Mouse (Mus musculus): ENCODE measurements around the gene Olfr112. TPM values are rescaled to one million over a fixed set of nuclear protein-coding genes. Genes with fewer than 3 reads are reported as not detected.

Gene Olfr112
- polyA plus RNA-seq, 1 experiment from 2014 or later, result not detected

Other genes starting within 250 kb of the Olfr112 start
- gene Olfr103, start 229.8 kb downstream of the Olfr112 start, polyA plus RNA-seq (2015; fragmentation: Nextera tagmentation; extraction: Ambion mirVana), result not detected in 2 replicates
- gene Olfr104-ps, start 209.9 kb downstream of the Olfr112 start, polyA plus RNA-seq (2015; fragmentation: Nextera tagmentation; extraction: Ambion mirVana), result not detected in 2 replicates
- gene Olfr105-ps, start 190.4 kb downstream of the Olfr112 start, polyA plus RNA-seq (2015; fragmentation: Nextera tagmentation; extraction: Ambion mirVana), result not detected in 2 replicates
- not detected in 2 replicates for gene Olfr106-ps, start 179.1 kb downstream of the Olfr112 start, polyA plus RNA-seq (2015; fragmentation: Nextera tagmentation; extraction: Ambion mirVana)
- gene Olfr107, start 170.2 kb downstream of the Olfr112 start, polyA plus RNA-seq (2015; fragmentation: Nextera tagmentation; extraction: Ambion mirVana), result 0.04 TPM in 1 of 2 replicates, not detected in the other
- not detected in 2 replicates for gene Olfr108, start 124.0 kb downstream of the Olfr112 start, polyA plus RNA-seq (2015; fragmentation: Nextera tagmentation; extraction: Ambion mirVana)
- gene Olfr109, start 110.5 kb downstream of the Olfr112 start, polyA plus RNA-seq (2015; fragmentation: Nextera tagmentation; extraction: Ambion mirVana), result not detected in 2 replicates
- gene H2-M2, start 85.9 kb downstream of the Olfr112 start, polyA plus RNA-seq (2015; fragmentation: Nextera tagmentation; extraction: Ambion mirVana), result 0.73 TPM in 1 of 2 replicates, not detected in the other
- gene Olfr110, start 77.0 kb downstream of the Olfr112 start, polyA plus RNA-seq (2015; fragmentation: Nextera tagmentation; extraction: Ambion mirVana), result not detected in 2 replicates
- not detected in 2 replicates for gene Olfr111, start 61.4 kb downstream of the Olfr112 start, polyA plus RNA-seq (2015; fragmentation: Nextera tagmentation; extraction: Ambion mirVana)
- gene Olfr113, start 8.2 kb upstream of the Olfr112 start, polyA plus RNA-seq (2015; fragmentation: Nextera tagmentation; extraction: Ambion mirVana), result not detected in 2 replicates
- gene Olfr114, start 23.3 kb upstream of the Olfr112 start, polyA plus RNA-seq (2015; fragmentation: Nextera tagmentation; extraction: Ambion mirVana), result not detected in 2 replicates
- not detected in 2 replicates for gene Olfr115, start 57.7 kb upstream of the Olfr112 start, polyA plus RNA-seq (2015; fragmentation: Nextera tagmentation; extraction: Ambion mirVana)
- gene Olfr116, start 57.7 kb upstream of the Olfr112 start, polyA plus RNA-seq (2015; fragmentation: Nextera tagmentation; extraction: Ambion mirVana), result not detected in 2 replicates
- not detected in 2 replicates for gene Olfr117, start 94.3 kb upstream of the Olfr112 start, polyA plus RNA-seq (2015; fragmentation: Nextera tagmentation; extraction: Ambion mirVana)
- not detected in 2 replicates for gene Olfr118, start 97.5 kb upstream of the Olfr112 start, polyA plus RNA-seq (2015; fragmentation: Nextera tagmentation; extraction: Ambion mirVana)
- not detected in 2 replicates for gene Olfr119, start 127.1 kb upstream of the Olfr112 start, polyA plus RNA-seq (2015; fragmentation: Nextera tagmentation; extraction: Ambion mirVana)
- gene Olfr120, start 152.4 kb upstream of the Olfr112 start, polyA plus RNA-seq (2015; fragmentation: Nextera tagmentation; extraction: Ambion mirVana), result not detected in 2 replicates
- gene Olfr121, start 179.4 kb upstream of the Olfr112 start, polyA plus RNA-seq (2015; fragmentation: Nextera tagmentation; extraction: Ambion mirVana), result not detected in 2 replicates
- not detected in 2 replicates for gene Olfr122, start 199.2 kb upstream of the Olfr112 start, polyA plus RNA-seq (2015; fragmentation: Nextera tagmentation; extraction: Ambion mirVana)
- not detected in 2 replicates for gene Olfr123, start 224.1 kb upstream of the Olfr112 start, polyA plus RNA-seq (2015; fragmentation: Nextera tagmentation; extraction: Ambion mirVana)
- not detected in 2 replicates for gene Olfr124, start 230.4 kb upstream of the Olfr112 start, polyA plus RNA-seq (2015; fragmentation: Nextera tagmentation; extraction: Ambion mirVana)